Mouse (Mus musculus) C2C12 (cell line): ENCODE results near the gene Atxn7l3. TPM values are rescaled to one million over a fixed set of nuclear protein-coding genes. Genes with fewer than 3 reads are reported as not detected.

ENCODE experiments used
- H3K27me3 ChIP-seq: one replicate; pipeline ENCODE4 v1.6.1; 2011; ENCODE audit not compliant: control insufficient read depth, insufficient read depth, insufficient read length
- H3K36me3 ChIP-seq: one replicate; pipeline ENCODE4 v1.6.1; 2011; ENCODE audit not compliant: control insufficient read depth, insufficient read depth
- H3K4me3 ChIP-seq: one replicate; pipeline ENCODE4 v1.5.1; 2011; ENCODE audit warnings: mild to moderate bottlenecking, control low read depth; ENCODE audit not compliant: poor library complexity, insufficient read depth, severe bottlenecking
- H3K79me2 ChIP-seq: one replicate; pipeline ENCODE4 v1.6.1; 2011; ENCODE audit not compliant: control insufficient read depth, insufficient read depth
- H3K79me3 ChIP-seq: one replicate; pipeline ENCODE4 v1.6.1; 2011; ENCODE audit warnings: low read depth, control low read depth
- H3ac ChIP-seq: one replicate; pipeline ENCODE3; 2011; ENCODE audit warnings: low read depth; ENCODE audit not compliant: control insufficient read depth, insufficient read length
- CEBPB ChIP-seq: IDR thresholded peaks from one replicate; pipeline ENCODE4 v1.6.1; 2011; ENCODE audit warnings: low read depth, mild to moderate bottlenecking, control low read depth, moderate library complexity
- CTCF ChIP-seq: IDR thresholded peaks from one replicate; pipeline ENCODE4 v1.5.1; 2011; ENCODE audit not compliant: control insufficient read depth, insufficient read depth, insufficient read length
- FOSL1 ChIP-seq: IDR thresholded peaks from one replicate; pipeline ENCODE4 v1.8.0; 2011; ENCODE audit warnings: mild to moderate bottlenecking, low read length; ENCODE audit not compliant: poor library complexity, insufficient read depth, severe bottlenecking
- MAX ChIP-seq: IDR thresholded peaks from one replicate; pipeline ENCODE4 v1.6.1; 2011; ENCODE audit warnings: mild to moderate bottlenecking, control low read depth
- MYOD1 ChIP-seq: IDR thresholded peaks from one replicate; pipeline ENCODE4 v1.6.1; 2011; ENCODE audit warnings: low read depth; ENCODE audit not compliant: control insufficient read depth, insufficient read length
- MYOG ChIP-seq: IDR thresholded peaks from one replicate; pipeline ENCODE4 v1.6.1; 2011; ENCODE audit not compliant: control insufficient read depth, insufficient read length; ENCODE audit errors: extremely low read depth
- USF1 ChIP-seq: IDR thresholded peaks from one replicate; pipeline ENCODE4 v1.6.1; 2011; ENCODE audit warnings: low read depth, mild to moderate bottlenecking, control low read depth, moderate library complexity
- polyA plus RNA-seq: library from polyadenylated mRNA; unstranded; fragments of >200 nt; fragmentation: generic; extraction: Trizol; gene quantifications from one replicate; pipeline ENCODE4 v1.2.1, GENCODE M21; 2012; ENCODE audit warnings: missing spikeins

The Atxn7l3 gene
- polyA plus RNA-seq, 1 experiment: 33.9 TPM

DNA sequence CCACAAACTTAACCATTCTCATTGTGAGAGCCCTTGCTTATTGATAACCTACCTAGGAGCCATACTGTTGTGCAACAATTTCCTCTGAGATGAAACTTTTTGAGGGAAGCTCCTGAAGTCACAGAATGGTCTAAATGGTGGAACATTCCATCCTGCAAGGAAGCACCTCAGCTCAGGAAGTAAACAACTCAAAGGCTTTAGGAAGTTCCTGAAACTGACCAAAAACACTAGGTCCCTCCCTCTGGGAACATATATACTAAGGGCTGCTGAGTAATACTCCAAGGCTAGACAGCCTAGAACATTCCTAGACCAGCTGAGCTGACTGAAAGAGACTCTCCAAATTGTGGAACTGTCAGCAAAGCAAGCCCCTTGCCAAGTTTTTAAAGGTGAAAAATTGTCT is 36.6 kb upstream of the Atxn7l3 start:
- no peaks in the 10 kb centered on the region for H3K79me2 ChIP-seq
- no peak overlapping the region for H3K4me3 ChIP-seq
- no peak for TF ChIP-seq MYOD1
- no peak for TF ChIP-seq CEBPB
- no peak for TF ChIP-seq FOSL1
- no peak for TF ChIP-seq CTCF
- TF ChIP-seq MYOG: no peak
- TF ChIP-seq USF1: no peak
- no peak for TF ChIP-seq MAX
- H3K36me3 ChIP-seq: no peaks in the 10 kb centered on the region
- H3K27me3 ChIP-seq: peaks cover 39% of the 10 kb centered on the region
- H3ac ChIP-seq: no peak overlapping the region
- no peaks in the 10 kb centered on the region for H3K79me3 ChIP-seq

DNA sequence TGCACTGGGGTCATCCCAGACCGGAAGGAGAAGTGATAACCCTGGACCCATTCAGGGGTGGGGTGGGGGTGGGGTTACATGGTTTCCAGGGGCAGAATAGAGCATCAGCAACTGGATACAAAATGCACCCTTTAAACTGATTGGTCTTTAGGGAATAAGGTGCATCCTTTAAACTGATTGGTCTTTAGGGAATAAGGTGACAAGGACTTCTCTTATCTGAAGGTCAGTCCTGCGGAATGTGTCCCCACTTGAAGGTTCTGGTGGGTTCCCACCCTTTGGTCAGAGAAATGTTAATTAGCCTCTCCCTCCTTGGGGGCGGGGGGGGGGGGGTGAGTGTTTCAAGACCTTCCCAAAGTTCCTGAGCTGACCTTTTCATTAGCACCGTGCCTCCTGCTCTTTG is 35.4 kb upstream of the Atxn7l3 start:
- no peak overlapping the region for H3ac ChIP-seq
- H3K27me3 ChIP-seq: peaks cover 37% of the 10 kb centered on the region
- H3K36me3 ChIP-seq: no peaks in the 10 kb centered on the region
- no peak overlapping the region for H3K4me3 ChIP-seq
- no peaks in the 10 kb centered on the region for H3K79me3 ChIP-seq
- H3K79me2 ChIP-seq: no peaks in the 10 kb centered on the region
- TF ChIP-seq FOSL1 (no peak), MYOD1 (no peak), CTCF (no peak)

DNA sequence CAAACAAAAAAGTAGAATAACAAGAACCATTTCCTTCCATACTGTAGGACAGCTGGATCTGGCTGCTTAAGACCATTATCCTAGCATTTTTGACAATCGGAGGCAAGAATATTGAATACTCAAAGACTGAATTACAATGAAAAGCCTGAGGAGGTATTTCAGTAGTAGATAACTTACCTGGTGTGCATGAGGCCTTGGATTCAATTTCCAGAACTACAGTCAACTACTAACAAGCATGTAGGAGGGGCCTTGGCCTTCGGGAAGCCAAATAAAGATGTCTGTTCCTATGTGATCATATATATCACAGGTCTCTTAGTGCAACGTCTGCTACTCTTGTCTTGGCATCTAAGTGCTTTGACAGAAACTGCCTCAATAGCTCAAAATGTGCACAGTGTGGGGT is 33.6 kb upstream of the Atxn7l3 start:
- Histone ChIP-seq H3K36me3 (no peaks in the 10 kb centered on the region), H3K79me2 (no peaks in the 10 kb centered on the region), H3K4me3 (no peak overlapping the region), H3K27me3 (peaks cover 37% of the 10 kb centered on the region), H3ac (no peak overlapping the region), H3K79me3 (no peaks in the 10 kb centered on the region)
- no peak for TF ChIP-seq FOSL1

DNA sequence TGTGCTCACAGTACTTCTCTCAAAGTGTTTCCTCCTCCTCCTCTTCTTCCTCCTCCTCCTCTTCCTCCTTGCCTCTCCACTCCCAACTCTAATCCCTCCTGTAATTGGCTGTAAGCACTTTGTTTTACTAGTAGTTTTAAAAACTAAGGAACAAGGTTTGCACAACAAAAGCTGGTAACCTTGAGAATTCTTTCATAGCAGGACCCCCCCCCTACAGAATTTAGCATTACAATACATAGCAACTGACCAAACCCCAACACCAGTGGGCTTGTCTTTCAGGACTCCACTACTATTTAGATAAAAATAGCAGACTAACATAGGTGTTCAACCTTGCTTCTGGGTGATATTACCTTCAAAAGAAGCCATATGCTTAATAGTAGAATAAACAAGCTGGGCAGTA is 33.1 kb upstream of the Atxn7l3 start:
- TF ChIP-seq MAX (no peak), CEBPB (no peak), MYOG (no peak), MYOD1 (no peak), CTCF (no peak), FOSL1 (no peak), USF1 (no peak)
- Histone ChIP-seq H3K4me3 (no peak overlapping the region), H3ac (no peak overlapping the region), H3K79me3 (no peaks in the 10 kb centered on the region), H3K27me3 (peaks cover 32% of the 10 kb centered on the region), H3K79me2 (no peaks in the 10 kb centered on the region), H3K36me3 (no peaks in the 10 kb centered on the region)

DNA sequence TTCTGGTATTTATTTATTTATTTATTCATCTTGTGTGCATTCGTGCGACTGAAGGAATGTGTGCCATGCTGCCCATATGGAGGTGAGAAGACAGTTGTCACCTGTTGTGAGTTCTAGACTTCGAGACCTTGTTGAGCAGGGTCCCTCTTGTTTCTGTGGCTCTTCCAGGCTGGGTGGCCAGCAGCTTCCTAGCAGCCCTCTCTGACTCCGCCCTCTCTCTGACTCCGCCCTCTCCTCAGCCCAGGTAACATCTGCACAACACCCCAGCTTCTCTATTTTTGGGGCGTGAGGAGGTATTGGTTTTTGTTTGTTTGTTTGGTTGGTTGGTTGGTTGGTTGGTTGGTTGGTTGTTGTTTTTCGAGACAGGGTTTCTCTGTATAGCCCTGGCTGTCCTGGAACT is 31.4 kb upstream of the Atxn7l3 start:
- Histone ChIP-seq H3ac (no peak overlapping the region), H3K4me3 (no peak overlapping the region), H3K79me3 (no peaks in the 10 kb centered on the region), H3K79me2 (no peaks in the 10 kb centered on the region), H3K27me3 (peaks cover 32% of the 10 kb centered on the region), H3K36me3 (no peaks in the 10 kb centered on the region)
- TF ChIP-seq MAX: no peak
- TF ChIP-seq USF1: no peak
- no peak for TF ChIP-seq CEBPB
- no peak for TF ChIP-seq MYOG
- no peak for TF ChIP-seq FOSL1
- TF ChIP-seq MYOD1: no peak
- TF ChIP-seq CTCF: no peak

DNA sequence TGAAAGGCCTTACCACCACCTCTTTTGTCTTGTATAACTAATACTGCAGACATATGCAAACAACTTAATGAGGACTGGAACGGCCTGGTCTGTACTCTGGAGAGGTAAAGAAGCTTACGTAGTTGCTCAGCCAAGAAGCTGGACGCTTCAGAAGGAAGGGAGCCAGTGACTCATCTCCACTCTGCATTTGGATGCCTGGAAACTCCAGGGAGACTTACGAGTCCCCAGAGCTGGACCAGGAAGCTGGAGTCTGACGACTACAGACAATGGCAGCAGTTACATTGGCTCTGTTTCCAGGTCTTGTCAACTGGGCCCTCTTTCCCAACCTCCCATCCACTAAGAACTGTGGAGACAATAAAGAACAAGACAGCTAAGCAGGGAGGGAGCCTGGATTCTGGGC is 30.8 kb upstream of the Atxn7l3 start:
- no peak overlapping the region for H3ac ChIP-seq
- H3K79me3 ChIP-seq: no peaks in the 10 kb centered on the region
- H3K27me3 ChIP-seq: peaks cover 33% of the 10 kb centered on the region
- no peak overlapping the region for H3K4me3 ChIP-seq
- H3K36me3 ChIP-seq: no peaks in the 10 kb centered on the region
- no peaks in the 10 kb centered on the region for H3K79me2 ChIP-seq
- TF ChIP-seq MYOD1: no peak
- no peak for TF ChIP-seq MYOG
- no peak for TF ChIP-seq MAX
- no peak for TF ChIP-seq USF1
- TF ChIP-seq CTCF: no peak
- no peak for TF ChIP-seq FOSL1
- no peak for TF ChIP-seq CEBPB
